Mouse (Mus musculus) forebrain, embryonic 15.5 days (tissue): ENCODE results near the gene Fam168a. TPM values are rescaled to one million over a fixed set of nuclear protein-coding genes. Genes with fewer than 3 reads are reported as not detected.
"Not testable (repeated sequence)": the region's sequence is repeated elsewhere in the genome, so short reads cannot be mapped to it uniquely, and the experiment has no call there.

Source experiments
- ATAC-seq: fragments of 200-750 bp; cut with Nextera tagmentation; replicated peaks from 2 replicates; pipeline ENCODE4 v1.8.0; 2017; ENCODE audit warnings: mild to moderate bottlenecking, moderate TSS enrichment, moderate library complexity
- H3K27ac ChIP-seq: fragments of 300-500 bp; sonication (generic); replicated peaks from 2 replicates; pipeline ENCODE4 v1.5.1; 2015; ENCODE audit warnings: mild to moderate bottlenecking, inconsistent platforms
- H3K27me3 ChIP-seq: fragments of 300-500 bp; sonication (generic); 2 replicates; pipeline ENCODE4 v1.6.1; 2015; ENCODE audit warnings: inconsistent platforms
- H3K36me3 ChIP-seq: fragments of 300-500 bp; sonication (generic); 2 replicates; pipeline ENCODE4 v1.6.1; 2015; ENCODE audit warnings: mild to moderate bottlenecking, inconsistent platforms
- H3K4me1 ChIP-seq: fragments of 300-500 bp; sonication (generic); 2 replicates; pipeline ENCODE4 v1.6.1; 2015; ENCODE audit warnings: inconsistent platforms
- H3K4me2 ChIP-seq: fragments of 300-500 bp; sonication (generic); replicated peaks from 2 replicates; pipeline ENCODE4 v1.6.1; 2015; ENCODE audit warnings: mild to moderate bottlenecking, inconsistent platforms
- H3K4me3 ChIP-seq: fragments of 300-500 bp; sonication (generic); 2 replicates; pipeline ENCODE4 v1.5.1; 2015; ENCODE audit warnings: mild to moderate bottlenecking, inconsistent platforms
- H3K9ac ChIP-seq: fragments of 300-500 bp; sonication (generic); replicated peaks from 2 replicates; pipeline ENCODE4 v1.6.1; 2015; ENCODE audit warnings: mild to moderate bottlenecking, inconsistent platforms
- H3K9me3 ChIP-seq: fragments of 300-500 bp; sonication (generic); 2 replicates; pipeline ENCODE4 v1.6.1; 2016; ENCODE audit warnings: inconsistent platforms
- WGBS: fragments of 180-500 bp; shearing (Covaris S2); methylation state at CpG from one replicate; pipeline ENCODE4 v1.1.7; 2015; ENCODE audit warnings: mixed read lengths; 5-methylcytosine and 5-hydroxymethylcytosine counted together
- polyA plus RNA-seq: library from polyadenylated mRNA; unstranded; fragments of >200 nt; fragmentation: Nextera tagmentation; extraction: Ambion mirVana; gene quantifications from 2 replicates; pipeline ENCODE4 v1.2.1, GENCODE M21; 2015

Gene Fam168a
- polyA plus RNA-seq, 1 experiment from 2014 or later, result 115 TPM

- not testable (repeated sequence) for H3K27me3 ChIP-seq, H3K36me3 ChIP-seq, H3K4me3 ChIP-seq, H3K4me2 ChIP-seq, H3K9me3 ChIP-seq, H3K4me1 ChIP-seq, H3K9ac ChIP-seq, H3K27ac ChIP-seq, ATAC-seq
- WGBS, result 64% methylated on average over 7 of the region's 7 CpGs
Measured at GRCm38 (mm10) chr7:100846033-100846432, 139.6 kb downstream of the Fam168a start.

GRCm38 (mm10) chr7:100847131-100847530 is 140.7 kb downstream of the Fam168a start:
- WGBS, result 84% methylated on average over 6 of the region's 6 CpGs
- Histone ChIP-seq H3K9ac (no peak overlapping the region), H3K9me3 (no peaks in the 10 kb centered on the region), H3K27ac (no peak overlapping the region), H3K36me3 (no peaks in the 10 kb centered on the region), H3K4me1 (peaks cover 14% of the 10 kb centered on the region), H3K27me3 (no peaks in the 10 kb centered on the region), H3K4me3 (no peak overlapping the region), H3K4me2 (no peak overlapping the region)
- ATAC-seq, result no peak

- peaks cover 21% of the 10 kb centered on the region for H3K4me1 ChIP-seq
- no peak for ATAC-seq
- WGBS, result 26% methylated on average over 6 of the region's 6 CpGs
- no peak overlapping the region for H3K4me2 ChIP-seq
- H3K4me3 ChIP-seq, result no peak overlapping the region
- no peaks in the 10 kb centered on the region for H3K36me3 ChIP-seq
- no peak overlapping the region for H3K9ac ChIP-seq
- H3K9me3 ChIP-seq, result no peaks in the 10 kb centered on the region
- H3K27ac ChIP-seq, result no peak overlapping the region
- H3K27me3 ChIP-seq, result no peaks in the 10 kb centered on the region
Measured at GRCm38 (mm10) chr7:100848744-100849143, 142.3 kb downstream of the Fam168a start.

- H3K36me3 ChIP-seq, result no peaks in the 10 kb centered on the region
- no peak overlapping the region for H3K27ac ChIP-seq
- no peaks in the 10 kb centered on the region for H3K9me3 ChIP-seq
- no peak for ATAC-seq
- H3K27me3 ChIP-seq, result no peaks in the 10 kb centered on the region
- no peak overlapping the region for H3K4me2 ChIP-seq
- 96% methylated on average over 2 of the region's 2 CpGs for WGBS
- no peak overlapping the region for H3K9ac ChIP-seq
- peaks cover 27% of the 10 kb centered on the region for H3K4me1 ChIP-seq
- no peak overlapping the region for H3K4me3 ChIP-seq
Measured at GRCm38 (mm10) chr7:100849508-100849907, 143.1 kb downstream of the Fam168a start.

GRCm38 (mm10) chr7:100851481-100852356 is 145.3 kb downstream of the Fam168a start:
- Histone ChIP-seq H3K36me3 (no peaks in the 10 kb centered on the region), H3K9ac (no peak overlapping the region), H3K27ac (peak overlapping the region; percentile 56), H3K4me2 (no peak overlapping the region), H3K27me3 (no peaks in the 10 kb centered on the region), H3K4me3 (no peak overlapping the region), H3K4me1 (peaks cover 42% of the 10 kb centered on the region), H3K9me3 (no peaks in the 10 kb centered on the region)
- WGBS, result 53% methylated on average over 9 of the region's 9 CpGs
- no peak for ATAC-seq

GRCm38 (mm10) chr7:100853396-100853795 is 147.0 kb downstream of the Fam168a start:
- peaks cover 42% of the 10 kb centered on the region for H3K4me1 ChIP-seq
- H3K27ac ChIP-seq, result no peak overlapping the region

GRCm38 (mm10) chr7:100854137-100854814 is 147.8 kb downstream of the Fam168a start:
- no peak overlapping the region for H3K9ac ChIP-seq
- no peaks in the 10 kb centered on the region for H3K36me3 ChIP-seq
- H3K9me3 ChIP-seq, result no peaks in the 10 kb centered on the region
- no peaks in the 10 kb centered on the region for H3K27me3 ChIP-seq
- no peak overlapping the region for H3K4me2 ChIP-seq
- no peak overlapping the region for H3K27ac ChIP-seq
- H3K4me3 ChIP-seq, result no peak overlapping the region
- H3K4me1 ChIP-seq, result peaks cover 42% of the 10 kb centered on the region
- 58% methylated on average over 6 of the region's 6 CpGs for WGBS
- no peak for ATAC-seq

More at GRCm38 (mm10) chr7:100853396-100853795, 147.0 kb downstream of the Fam168a start:
- Histone ChIP-seq H3K4me3 (no peak overlapping the region), H3K27me3 (no peaks in the 10 kb centered on the region), H3K9ac (no peak overlapping the region), H3K9me3 (no peaks in the 10 kb centered on the region), H3K4me2 (no peak overlapping the region), H3K36me3 (no peaks in the 10 kb centered on the region)
- ATAC-seq, result no peak
- 82% methylated on average over 3 of the region's 3 CpGs for WGBS

GRCm38 (mm10) chr7:100854861-100855260 is 148.4 kb downstream of the Fam168a start:
- Histone ChIP-seq H3K9ac (no peak overlapping the region), H3K4me1 (peaks cover 42% of the 10 kb centered on the region), H3K27me3 (no peaks in the 10 kb centered on the region), H3K27ac (no peak overlapping the region), H3K4me3 (no peak overlapping the region), H3K9me3 (no peaks in the 10 kb centered on the region), H3K4me2 (no peak overlapping the region), H3K36me3 (no peaks in the 10 kb centered on the region)
- 29% methylated on average over 5 of the region's 5 CpGs for WGBS
- ATAC-seq, result peak; percentile 63

GRCm38 (mm10) chr7:100855300-100855699 is 148.9 kb downstream of the Fam168a start:
- Histone ChIP-seq H3K27me3 (no peaks in the 10 kb centered on the region), H3K9ac (no peak overlapping the region), H3K4me3 (no peak overlapping the region), H3K9me3 (no peaks in the 10 kb centered on the region), H3K4me2 (no peak overlapping the region), H3K36me3 (no peaks in the 10 kb centered on the region), H3K4me1 (peaks cover 42% of the 10 kb centered on the region), H3K27ac (no peak overlapping the region)
- ATAC-seq, result no peak
- WGBS, result 40% methylated on average over 4 of the region's 4 CpGs

GRCm38 (mm10) chr7:100855795-100856573 is 149.5 kb downstream of the Fam168a start:
- Histone ChIP-seq H3K27ac (no peak overlapping the region), H3K27me3 (no peaks in the 10 kb centered on the region), H3K4me1 (peaks cover 39% of the 10 kb centered on the region), H3K36me3 (no peaks in the 10 kb centered on the region), H3K9ac (no peak overlapping the region), H3K4me2 (no peak overlapping the region), H3K9me3 (no peaks in the 10 kb centered on the region), H3K4me3 (no peak overlapping the region)
- no peak for ATAC-seq
- WGBS, result 79% methylated on average over 5 of the region's 5 CpGs

- H3K9me3 ChIP-seq, result no peaks in the 10 kb centered on the region
- ATAC-seq, result no peak
- no peak overlapping the region for H3K9ac ChIP-seq
- H3K27me3 ChIP-seq, result no peaks in the 10 kb centered on the region
- H3K4me1 ChIP-seq, result peaks cover 16% of the 10 kb centered on the region
- WGBS, result 87% methylated on average over 3 of the region's 3 CpGs
- H3K4me3 ChIP-seq, result no peak overlapping the region
- no peak overlapping the region for H3K27ac ChIP-seq
- no peak overlapping the region for H3K4me2 ChIP-seq
- H3K36me3 ChIP-seq, result no peaks in the 10 kb centered on the region
Measured at GRCm38 (mm10) chr7:100860450-100860849, 154.0 kb downstream of the Fam168a start.

- Histone ChIP-seq H3K27ac (no peak overlapping the region), H3K4me3 (no peak overlapping the region), H3K27me3 (no peaks in the 10 kb centered on the region), H3K4me1 (peaks cover 11% of the 10 kb centered on the region), H3K36me3 (no peaks in the 10 kb centered on the region), H3K9me3 (no peaks in the 10 kb centered on the region), H3K4me2 (no peak overlapping the region), H3K9ac (no peak overlapping the region)
- ATAC-seq, result no peak
- 88% methylated on average over 5 of the region's 5 CpGs for WGBS
Measured at GRCm38 (mm10) chr7:100861209-100861608, 154.8 kb downstream of the Fam168a start.
